Mouse (Mus musculus): ENCODE measurements around the gene Pofut1. TPM values are rescaled to one million over a fixed set of nuclear protein-coding genes. Genes with fewer than 3 reads are reported as not detected.
A peak's percentile ranks its signal among the peaks of the same experiment; 100 is the strongest.
"Not testable (repeated sequence)": the region's sequence is repeated elsewhere in the genome, so short reads cannot be mapped to it uniquely, and the experiment has no call there.

Gene Pofut1
- total RNA-seq, 2 experiments from 2014 or later, result 22.3 to 27.1 TPM

- ATAC-seq (replicated peaks; ENCODE audit: low FRiP score, low TSS enrichment, poor library complexity, severe bottlenecking), result no peak
These were observed 4.1 kb upstream of the Pofut1 start for GRCm38 (mm10) chr2:153237193-153237592.

GRCm38 (mm10) chr2:153237891-153238290 is 3.4 kb upstream of the Pofut1 start:
- ATAC-seq (replicated peaks; ENCODE audit: low FRiP score, low TSS enrichment, poor library complexity, severe bottlenecking), result no peak

- ATAC-seq (replicated peaks; ENCODE audit: low FRiP score, low TSS enrichment, poor library complexity, severe bottlenecking), result no peak
These were observed 2.9 kb upstream of the Pofut1 start for GRCm38 (mm10) chr2:153238406-153238805.

GRCm38 (mm10) chr2:153239021-153239859 is 2.1 kb upstream of the Pofut1 start:
- no peak for ATAC-seq (replicated peaks; ENCODE audit: low FRiP score, low TSS enrichment, poor library complexity, severe bottlenecking)

- no peak for ATAC-seq (replicated peaks; ENCODE audit: low FRiP score, low TSS enrichment, poor library complexity, severe bottlenecking)
These were observed 1.4 kb upstream of the Pofut1 start for GRCm38 (mm10) chr2:153239860-153240480.

GRCm38 (mm10) chr2:153240701-153241235 is 565 bp upstream of the Pofut1 start:
- ATAC-seq (replicated peaks; ENCODE audit: low FRiP score, low TSS enrichment, poor library complexity, severe bottlenecking), result peak; percentile 72

- no peak for ATAC-seq (replicated peaks; ENCODE audit: low FRiP score, low TSS enrichment, poor library complexity, severe bottlenecking)
These were observed 823 bp downstream of the Pofut1 start for GRCm38 (mm10) chr2:153242156-153242555.

GRCm38 (mm10) chr2:153249751-153250150 is 8.4 kb downstream of the Pofut1 start:
- no peak for ATAC-seq (replicated peaks; ENCODE audit: low FRiP score, low TSS enrichment, poor library complexity, severe bottlenecking)

GRCm38 (mm10) chr2:153256604-153257003 is 15.3 kb downstream of the Pofut1 start:
- ATAC-seq (replicated peaks; ENCODE audit: low FRiP score, low TSS enrichment, poor library complexity, severe bottlenecking), result no peak

- ATAC-seq (replicated peaks; ENCODE audit: low FRiP score, low TSS enrichment, poor library complexity, severe bottlenecking), result 0 out of 2 replicates have a peak, but pooled peaks have one; percentile 12
These were observed 17.9 kb downstream of the Pofut1 start for GRCm38 (mm10) chr2:153259030-153259863.

GRCm38 (mm10) chr2:153259864-153260674 is 18.7 kb downstream of the Pofut1 start:
- peak; percentile 81 for ATAC-seq (replicated peaks; ENCODE audit: low FRiP score, low TSS enrichment, poor library complexity, severe bottlenecking)

- ATAC-seq (replicated peaks; ENCODE audit: low FRiP score, low TSS enrichment, poor library complexity, severe bottlenecking), result no peak
These were observed 21.7 kb downstream of the Pofut1 start for GRCm38 (mm10) chr2:153263053-153263452.

GRCm38 (mm10) chr2:153267331-153267730 is 26.0 kb downstream of the Pofut1 start:
- no peak for ATAC-seq (replicated peaks; ENCODE audit: low FRiP score, low TSS enrichment, poor library complexity, severe bottlenecking)

GRCm38 (mm10) chr2:153270231-153270915 is 29.0 kb downstream of the Pofut1 start:
- ATAC-seq (replicated peaks; ENCODE audit: low FRiP score, low TSS enrichment, poor library complexity, severe bottlenecking), result peak; percentile 83

GRCm38 (mm10) chr2:153274200-153274918 is 33.0 kb downstream of the Pofut1 start:
- peak; percentile 86 for ATAC-seq (replicated peaks; ENCODE audit: low FRiP score, low TSS enrichment, poor library complexity, severe bottlenecking)

- no peak for ATAC-seq (replicated peaks; ENCODE audit: low FRiP score, low TSS enrichment, poor library complexity, severe bottlenecking)
These were observed 33.5 kb downstream of the Pofut1 start for GRCm38 (mm10) chr2:153274919-153275247.

- ATAC-seq (replicated peaks; ENCODE audit: low FRiP score, low TSS enrichment, poor library complexity, severe bottlenecking), result not testable (repeated sequence)
These were observed 34.2 kb downstream of the Pofut1 start for GRCm38 (mm10) chr2:153275577-153275976.

- ATAC-seq (replicated peaks; ENCODE audit: low FRiP score, low TSS enrichment, poor library complexity, severe bottlenecking), result no peak
These were observed 35.1 kb downstream of the Pofut1 start for GRCm38 (mm10) chr2:153276440-153276839.
